Comparison of ENCODE assay signal across 9 mouse cellular contexts in the genomic region with DNA sequence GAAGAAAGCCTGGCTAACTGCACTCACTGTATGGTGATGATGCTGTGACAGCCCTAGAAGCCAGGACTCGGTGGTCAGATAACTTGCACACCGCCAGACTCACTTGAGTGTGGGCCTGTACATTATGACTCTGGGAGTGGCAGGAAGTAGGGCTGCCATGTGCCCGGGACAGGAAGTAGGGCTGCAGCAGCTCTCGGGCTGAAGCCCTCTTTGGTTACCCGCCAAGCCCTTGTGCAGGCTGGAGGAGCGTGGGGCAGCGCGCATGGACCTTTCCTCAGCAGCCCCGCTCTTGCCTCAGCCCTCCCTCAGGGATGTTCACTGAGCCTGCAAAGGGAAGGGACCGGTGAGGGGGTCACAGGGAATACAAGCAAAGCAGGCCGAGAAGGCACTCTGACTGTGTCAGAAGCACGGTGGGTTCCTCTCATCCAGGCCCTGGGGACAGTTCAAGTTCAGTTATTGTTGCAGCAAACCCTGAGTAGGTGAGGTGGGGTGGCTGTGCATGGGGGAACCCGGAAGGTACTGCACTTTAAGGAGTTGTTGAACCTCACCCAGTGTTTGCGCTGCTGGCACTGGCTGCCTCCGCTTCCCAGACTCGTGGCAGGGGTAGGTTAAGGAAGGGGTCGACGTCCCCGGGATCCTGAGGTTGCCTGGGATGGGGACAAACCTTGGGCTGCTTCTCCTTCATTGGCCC. TPM values are rescaled to one million over a fixed set of nuclear protein-coding genes. Genes with fewer than 3 reads are reported as not detected.
DNase-seq lines count a peak whose midpoint lies in the region; ATAC-seq lines count a peak whose summit lies in the region.
"Had no signal": no experiment of that assay in that cellular context is flagged by ENCODE, and none has a peak within 500 bp of the region (broad histone marks: within the 10 kb centered on the region; RNA-seq: fewer than 3 reads in every experiment).

No protein-coding gene starts in this region.

- no peaks in the 10 kb centered on the region for H3K27me3 ChIP-seq in kidney, embryonic 15.5 days
- H3K27me3 ChIP-seq in embryonic facial prominence, embryonic 15.5 days: no peaks in the 10 kb centered on the region
- H3K27me3 ChIP-seq in lung, embryonic 15.5 days: no peaks in the 10 kb centered on the region
- H3K27me3 ChIP-seq: neural tube, embryonic 13.5 days had no signal

- peaks cover 31% of the 10 kb centered on the region for H3K4me1 ChIP-seq in kidney, embryonic 15.5 days
- H3K4me1 ChIP-seq in embryonic facial prominence, embryonic 15.5 days: peaks cover 36% of the 10 kb centered on the region
- H3K4me1 ChIP-seq in lung, embryonic 15.5 days: peaks cover 38% of the 10 kb centered on the region

- H3K9ac ChIP-seq in kidney, embryonic 15.5 days: no peak overlapping the region
- no peak overlapping the region for H3K9ac ChIP-seq in embryonic facial prominence, embryonic 15.5 days
- H3K9ac ChIP-seq in lung, embryonic 15.5 days: 0 out of 2 replicates have a peak overlapping the region, but pooled peaks have one; percentile 20
- H3K9ac ChIP-seq: neural tube, embryonic 13.5 days had no signal

- H3K27ac ChIP-seq in kidney, embryonic 15.5 days: peak overlapping the region; percentile 35
- 0 out of 2 replicates have a peak overlapping the region, but pooled peaks have one; percentile 39 for H3K27ac ChIP-seq in embryonic facial prominence, embryonic 15.5 days (replicated peaks)
- H3K27ac ChIP-seq in lung, embryonic 15.5 days: peak overlapping the region; percentile 87

- DNase-seq in kidney, adult 8-10 months: no peak
- DNase-seq in thymus, adult 18-20 months: peak; percentile 54 to 66
- no peak for DNase-seq in cerebellum, postnatal 10 days
- DNase-seq in gastrocnemius, postnatal 10 days: no peak
- no peak for DNase-seq in cerebellum, postnatal 14 days

- H3K9me3 ChIP-seq in kidney, embryonic 15.5 days (replicated peaks): no peaks in the 10 kb centered on the region
- no peaks in the 10 kb centered on the region for H3K9me3 ChIP-seq in embryonic facial prominence, embryonic 15.5 days (replicated peaks)
- H3K9me3 ChIP-seq in lung, embryonic 15.5 days: no peaks in the 10 kb centered on the region
- H3K9me3 ChIP-seq: neural tube, embryonic 13.5 days had no signal

- 44% methylated on average over 19 of the region's 19 CpGs for WGBS in kidney, embryonic 15.5 days
- 37% methylated on average over 19 of the region's 19 CpGs for WGBS in embryonic facial prominence, embryonic 15.5 days
- 19% methylated on average over 19 of the region's 19 CpGs for WGBS in lung, embryonic 15.5 days

- H3K36me3 ChIP-seq in kidney, embryonic 15.5 days: peaks cover 43% of the 10 kb centered on the region
- peaks cover 34% of the 10 kb centered on the region for H3K36me3 ChIP-seq in embryonic facial prominence, embryonic 15.5 days
- peaks cover 19% of the 10 kb centered on the region; the same call in 1 of the 2 replicates for H3K36me3 ChIP-seq in lung, embryonic 15.5 days

- no peak overlapping the region for H3K4me3 ChIP-seq in kidney, embryonic 15.5 days (replicated peaks)
- no peak overlapping the region for H3K4me3 ChIP-seq in embryonic facial prominence, embryonic 15.5 days (replicated peaks)
- H3K4me3 ChIP-seq in lung, embryonic 15.5 days: no peak overlapping the region
- H3K4me3 ChIP-seq: neural tube, embryonic 13.5 days had no signal

- ATAC-seq in kidney, embryonic 15.5 days (replicated peaks; ENCODE audit: low FRiP score): no peak
- no peak for ATAC-seq in embryonic facial prominence, embryonic 15.5 days (ENCODE audit: insufficient number of reproducible peaks, low FRiP score, low TSS enrichment, low read depth)
- ATAC-seq in lung, embryonic 15.5 days (ENCODE audit: borderline replicate concordance, extremely low read depth, low FRiP score, low TSS enrichment): no peak; the same call in 1 of the 2 replicates

- H3K4me2 ChIP-seq in kidney, embryonic 15.5 days: 0 out of 2 replicates have a peak overlapping the region, but pooled peaks have one; percentile 5
- no peak overlapping the region for H3K4me2 ChIP-seq in embryonic facial prominence, embryonic 15.5 days (replicated peaks)
- peak overlapping the region; percentile 27 for H3K4me2 ChIP-seq in lung, embryonic 15.5 days
- H3K4me2 ChIP-seq: neural tube, embryonic 13.5 days had no signal

RNA-seq across cellular contexts. Expression of gene Gm17018, which starts 14.7 kb away (rescaled TPM):
- polyA plus RNA-seq in kidney, embryonic 15.5 days (2015; fragmentation: Nextera tagmentation; extraction: Ambion mirVana): 48.9 and 53.3 TPM in 2 replicates
- polyA plus RNA-seq in embryonic facial prominence, embryonic 15.5 days (2015; fragmentation: Nextera tagmentation; extraction: Ambion mirVana): 46.0 and 53.7 TPM in 2 replicates
- 44.1 and 47.0 TPM in 2 replicates for polyA plus RNA-seq in lung, embryonic 15.5 days (2015; fragmentation: Nextera tagmentation; extraction: Ambion mirVana)
- total RNA-seq in gastrocnemius, postnatal 10 days (2021): 10 to 100 TPM; 12.4 to 13.8 TPM

RNA-seq across cellular contexts. Expression of gene Poll, which starts 14.8 kb away (rescaled TPM):
- 18.9 and 19.9 TPM in 2 replicates for polyA plus RNA-seq in kidney, embryonic 15.5 days (2015; fragmentation: Nextera tagmentation; extraction: Ambion mirVana)
- polyA plus RNA-seq in embryonic facial prominence, embryonic 15.5 days (2015; fragmentation: Nextera tagmentation; extraction: Ambion mirVana): 14.4 and 15.5 TPM in 2 replicates
- polyA plus RNA-seq in lung, embryonic 15.5 days (2015; fragmentation: Nextera tagmentation; extraction: Ambion mirVana): 17.6 and 19.9 TPM in 2 replicates
- 10 to 100 TPM in 1 of 2 experiments, 1 to 10 TPM in 1; 8.5 to 10.4 TPM for total RNA-seq in gastrocnemius, postnatal 10 days (2021)

Comparison
In these comparisons a context has a peak if more than half of its experiments do, and no peak if none do; other contexts are left out.
1. H3K27ac ChIP-seq: peak in every context shown above with its lines; median percentile 87 in lung, embryonic 15.5 days; 39 in embryonic facial prominence, embryonic 15.5 days; 35 in kidney, embryonic 15.5 days.
2. DNase-seq: peak in thymus, adult 18-20 months (2 of 2); none in kidney, adult 8-10 months (0 of 2), cerebellum, postnatal 10 days (0 of 2), gastrocnemius, postnatal 10 days (single experiment) and cerebellum, postnatal 14 days (0 of 2).